Mouse (Mus musculus): ENCODE data around the gene Slc37a2. TPM values are rescaled to one million over a fixed set of nuclear protein-coding genes. Genes with fewer than 3 reads are reported as not detected.

The Slc37a2 gene
- polyA plus RNA-seq, 1 experiment from 2014 or later, result 0.88 TPM

Other genes starting within 250 kb of the Slc37a2 start
- 12.1 and 12.7 TPM in 2 replicates for gene Pknox2, start 108.3 kb downstream of the Slc37a2 start, polyA plus RNA-seq (2014; fragmentation: Nextera tagmentation; extraction: Ambion mirVana)
- gene Tmem218, start 47.5 kb downstream of the Slc37a2 start, polyA plus RNA-seq (2014; fragmentation: Nextera tagmentation; extraction: Ambion mirVana), result 11.0 and 13.9 TPM in 2 replicates
- gene Ccdc15, start 92.7 kb upstream of the Slc37a2 start, polyA plus RNA-seq (2014; fragmentation: Nextera tagmentation; extraction: Ambion mirVana), result 5.3 and 7.1 TPM in 2 replicates
- gene Hepacam, start 111.6 kb upstream of the Slc37a2 start, polyA plus RNA-seq (2014; fragmentation: Nextera tagmentation; extraction: Ambion mirVana), result 1.9 and 4.5 TPM in 2 replicates
- gene Robo4, start 146.2 kb upstream of the Slc37a2 start, polyA plus RNA-seq (2014; fragmentation: Nextera tagmentation; extraction: Ambion mirVana), result 3.3 and 3.7 TPM in 2 replicates
- gene Robo3, start 177.5 kb upstream of the Slc37a2 start, polyA plus RNA-seq (2014; fragmentation: Nextera tagmentation; extraction: Ambion mirVana), result 2.5 and 2.6 TPM in 2 replicates
- 29.2 and 33.6 TPM in 2 replicates for gene Msantd2, start 233.6 kb upstream of the Slc37a2 start, polyA plus RNA-seq (2014; fragmentation: Nextera tagmentation; extraction: Ambion mirVana)